Mouse (Mus musculus) left cerebral cortex, postnatal 10 days (tissue): ENCODE measurements around the gene Esp16. TPM values are rescaled to one million over a fixed set of nuclear protein-coding genes. Genes with fewer than 3 reads are reported as not detected.
"Not testable (repeated sequence)": the region's sequence is repeated elsewhere in the genome, so short reads cannot be mapped to it uniquely, and the experiment has no call there.

ENCODE experiments used
- DNase-seq, 2 experiments: peaks; one replicate each; pipeline ENCODE4 v3.0.0; 2021 to 2022; ENCODE audit warnings: low spot score in 2 of 2, mixed read lengths in 1 of 2; ENCODE audit errors: extremely low spot score in 1 of 2
- intact Hi-C: fragments of 180-260 bp; cut with DNase I; formaldehyde crosslinking; loops from one replicate; pipeline ENCODE4 v1.15.1; 2025
- total RNA-seq, 2 experiments: library from RNA; stranded (reverse); gene quantifications; 2 replicates each; pipeline ENCODE4 v1.2.3; 2021

Esp16 gene
- not detected for total RNA-seq

GRCm38 (mm10) chr17:39535842-39536241, at the start of gene Esp16:
Esp16 (plus strand) TSS chr17:39536142.
- intact Hi-C loops, DNase-seq: not testable (repeated sequence)

GRCm38 (mm10) chr17:39498043-39498442, 37.9 kb upstream of the Esp16 start:
- DNase-seq, intact Hi-C loops: not testable (repeated sequence)

Other genes starting within 250 kb of the Esp16 start
- not detected for gene Esp18, start 129.8 kb upstream of the Esp16 start, total RNA-seq
- gene Esp15, start 104.8 kb downstream of the Esp16 start, total RNA-seq, result not detected